Mouse (Mus musculus): ENCODE data around the gene Wdr73.

GRCm38 (mm10) chr7:80893753-80894129, 7.3 kb downstream of the Wdr73 start:
- no peak for TF ChIP-seq CTCF (IDR thresholded peaks at IDR 0.05; ENCODE audit: low read depth)
- TF ChIP-seq EP300 (optimal IDR thresholded peaks at IDR 0.05), result no peak

All from stomach, postnatal 0 days (tissue).